Mouse (Mus musculus) left cerebral cortex, postnatal 4 days (tissue): ENCODE results near the gene Tmem199. TPM values are rescaled to one million over a fixed set of nuclear protein-coding genes. Genes with fewer than 3 reads are reported as not detected.

Experiments
- DNase-seq: peaks from one replicate; pipeline ENCODE4 v3.0.0-alpha.2; 2022
- intact Hi-C: fragments of 180-260 bp; cut with DNase I; formaldehyde crosslinking; loops from one replicate; pipeline ENCODE4 v1.15.1; 2025
- total RNA-seq, 2 experiments: library from RNA; stranded (reverse); gene quantifications; 2 replicates each; pipeline ENCODE4 v1.2.3; 2021

Tmem199 gene
- total RNA-seq, 2 experiments from 2014 or later: 35.6 to 35.7 TPM

DNA sequence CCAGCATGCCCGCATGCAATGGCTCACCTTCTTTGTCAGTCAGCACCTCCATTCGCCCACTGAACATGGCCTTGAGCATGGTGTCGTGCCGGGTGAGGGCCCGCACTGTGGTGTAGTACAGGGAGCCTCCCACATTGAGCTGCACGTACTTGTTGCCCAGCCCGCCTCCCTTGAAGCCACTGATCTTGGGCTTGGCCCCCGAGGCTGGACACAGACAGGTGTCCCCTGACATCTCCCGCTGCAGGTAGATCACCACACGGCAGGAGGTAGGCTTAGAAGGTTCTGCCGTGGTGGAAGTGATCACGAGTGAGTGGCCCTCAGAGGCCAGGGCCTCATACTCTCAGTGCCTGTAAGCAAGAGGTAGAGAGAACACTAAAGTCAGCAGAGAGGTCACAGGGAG, 18.0 kb upstream of the Tmem199 start:
- intact Hi-C loops: no loop called here
- DNase-seq: no peak

DNA sequence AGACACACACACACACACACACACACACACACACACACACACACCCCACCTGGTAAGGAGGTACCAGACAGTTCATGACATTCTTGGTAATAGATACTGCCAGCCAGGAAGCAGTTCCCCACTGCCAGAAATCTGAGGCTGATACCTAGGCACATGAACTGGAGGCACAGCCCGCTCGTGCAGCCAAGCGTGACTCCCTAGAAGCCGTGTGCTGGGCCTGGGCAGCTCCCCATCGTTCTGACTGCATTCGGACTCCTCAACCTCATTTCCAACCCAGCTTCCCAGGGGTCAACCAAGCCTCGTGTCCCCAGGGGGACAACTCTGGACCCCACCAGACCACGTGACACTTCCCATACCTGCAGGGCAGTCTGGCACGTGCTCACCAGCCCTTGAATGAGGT, 16.7 kb upstream of the Tmem199 start:
- no peak for DNase-seq
- intact Hi-C loops: no loop called here

GRCm38 (mm10) chr11:78524838-78525237, 12.9 kb upstream of the Tmem199 start:
- peak; percentile 84 for DNase-seq
- intact Hi-C loops: no loop called here

- intact Hi-C loops: no loop called here
- DNase-seq: no peak
Observed at GRCm38 (mm10) chr11:78523241-78523955, 11.4 kb upstream of the Tmem199 start.

- intact Hi-C loops: no loop called here
- no peak for DNase-seq
Observed at GRCm38 (mm10) chr11:78522481-78522997, 10.6 kb upstream of the Tmem199 start.

- intact Hi-C loops: no loop called here
- DNase-seq: no peak
Observed at GRCm38 (mm10) chr11:78521880-78522279, 9.9 kb upstream of the Tmem199 start.

DNA sequence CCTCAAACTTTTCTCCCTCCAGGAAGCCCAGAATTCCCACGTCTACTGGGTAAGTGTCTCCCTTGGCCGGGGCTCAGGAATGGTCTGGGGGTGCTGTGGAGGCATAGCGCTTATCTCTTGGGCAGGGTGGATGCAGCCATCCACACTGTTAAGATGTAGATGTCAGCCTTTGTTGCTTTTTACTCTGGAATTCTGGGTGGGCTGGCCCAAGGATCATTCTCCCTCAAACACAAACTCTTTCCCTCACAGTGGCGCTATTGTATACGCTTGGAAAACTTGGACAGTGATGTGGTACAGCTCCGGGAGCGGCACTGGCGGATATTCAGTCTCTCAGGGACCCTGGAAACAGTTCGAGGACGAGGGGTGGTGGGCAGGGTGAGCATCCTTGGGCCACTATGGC, 7.0 kb upstream of the Tmem199 start:
- intact Hi-C loops: no loop called here

DNA sequence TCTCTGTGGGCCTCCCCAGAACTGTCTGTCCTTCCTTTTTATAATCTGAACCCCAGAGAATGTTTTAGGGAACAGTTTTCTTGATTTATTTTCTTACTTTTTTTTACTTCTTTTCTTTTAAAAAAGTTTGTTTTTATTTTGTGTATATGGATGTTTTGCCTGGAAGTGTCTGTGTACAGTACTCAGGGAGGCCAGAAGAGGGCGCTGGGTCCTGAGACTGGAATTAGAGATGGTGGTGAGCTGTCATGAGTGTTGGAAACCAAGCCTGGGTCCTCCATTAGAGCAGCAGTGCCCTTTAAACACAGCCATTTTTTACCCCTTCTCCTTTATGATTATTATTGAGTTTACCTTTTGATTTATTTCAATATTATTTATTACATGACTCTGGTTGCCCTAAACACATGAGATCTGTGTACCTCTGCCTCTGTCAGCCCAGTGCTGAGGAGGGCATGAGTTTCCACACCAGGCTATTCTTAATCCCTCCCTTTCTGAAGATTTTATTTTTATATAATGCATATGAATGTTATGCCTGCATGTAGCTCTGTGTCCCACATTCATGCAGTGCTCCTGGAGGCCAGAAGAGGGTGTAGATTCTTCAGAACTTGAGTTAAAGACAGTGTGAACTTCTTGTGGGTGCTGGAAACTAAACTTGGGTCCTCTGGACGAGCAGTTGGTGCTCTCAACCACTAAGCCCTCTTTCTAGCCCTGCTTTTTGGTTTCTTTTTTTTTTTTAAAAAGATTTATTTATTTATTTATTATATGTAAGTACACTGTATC, 3.8 kb upstream of the Tmem199 start:
- intact Hi-C loops: no loop called here
- no peak for DNase-seq

More for the DNA sequence above, 7.0 kb upstream of the Tmem199 start:
- no peak for DNase-seq

GRCm38 (mm10) chr11:78513106-78513790, 1.3 kb upstream of the Tmem199 start:
- intact Hi-C loops: no loop called here
- DNase-seq: no peak

GRCm38 (mm10) chr11:78509148-78509547, 2.8 kb downstream of the Tmem199 start:
- intact Hi-C loops: no loop called here
- peak; percentile 54 for DNase-seq

DNA sequence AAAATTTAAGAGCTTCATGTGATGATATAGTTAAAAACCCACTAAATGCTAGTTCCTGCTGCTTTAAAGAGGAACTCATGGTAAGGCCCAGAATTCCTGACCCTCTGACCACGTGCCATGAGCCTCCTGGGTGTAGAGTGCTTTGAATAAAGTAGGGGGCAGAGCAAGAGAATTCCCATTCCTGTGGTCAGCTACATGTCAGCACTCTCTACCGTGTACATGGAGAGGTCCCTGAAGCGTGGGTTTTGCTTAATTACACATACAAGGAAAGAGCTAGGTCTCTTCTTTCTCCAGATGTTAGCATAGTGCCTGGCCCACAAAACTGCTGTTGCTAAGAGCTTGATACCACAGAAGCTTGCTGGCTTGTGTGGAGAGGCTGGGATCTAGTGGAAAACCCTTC, 6.5 kb downstream of the Tmem199 start:
- no peak for DNase-seq
- intact Hi-C loops: no loop called here

- peak; percentile 77 for DNase-seq
- intact Hi-C loops: no loop called here
Observed at GRCm38 (mm10) chr11:78502909-78503650, 8.9 kb downstream of the Tmem199 start, which contains the start of gene Sebox. Gene Sebox, plus strand, starts transcription at chr11:78503447.

DNA sequence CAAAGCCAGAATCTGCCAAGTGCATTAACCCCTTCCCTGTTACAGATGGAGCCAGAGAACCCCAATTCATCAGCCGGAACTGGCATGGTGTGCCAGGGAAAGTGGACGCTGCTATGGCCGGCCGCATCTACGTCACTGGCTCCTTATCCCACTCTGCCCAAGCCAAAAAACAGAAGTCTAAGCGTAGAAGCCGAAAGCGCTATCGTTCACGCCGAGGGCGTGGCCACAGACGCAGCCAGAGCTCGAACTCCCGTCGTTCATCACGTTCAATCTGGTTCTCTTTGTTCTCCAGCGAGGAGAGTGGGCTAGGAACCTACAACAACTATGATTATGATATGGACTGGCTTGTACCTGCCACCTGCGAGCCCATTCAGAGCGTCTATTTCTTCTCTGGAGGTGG, 10.4 kb downstream of the Tmem199 start:
- no peak for DNase-seq
- intact Hi-C loops: no loop called here

DNA sequence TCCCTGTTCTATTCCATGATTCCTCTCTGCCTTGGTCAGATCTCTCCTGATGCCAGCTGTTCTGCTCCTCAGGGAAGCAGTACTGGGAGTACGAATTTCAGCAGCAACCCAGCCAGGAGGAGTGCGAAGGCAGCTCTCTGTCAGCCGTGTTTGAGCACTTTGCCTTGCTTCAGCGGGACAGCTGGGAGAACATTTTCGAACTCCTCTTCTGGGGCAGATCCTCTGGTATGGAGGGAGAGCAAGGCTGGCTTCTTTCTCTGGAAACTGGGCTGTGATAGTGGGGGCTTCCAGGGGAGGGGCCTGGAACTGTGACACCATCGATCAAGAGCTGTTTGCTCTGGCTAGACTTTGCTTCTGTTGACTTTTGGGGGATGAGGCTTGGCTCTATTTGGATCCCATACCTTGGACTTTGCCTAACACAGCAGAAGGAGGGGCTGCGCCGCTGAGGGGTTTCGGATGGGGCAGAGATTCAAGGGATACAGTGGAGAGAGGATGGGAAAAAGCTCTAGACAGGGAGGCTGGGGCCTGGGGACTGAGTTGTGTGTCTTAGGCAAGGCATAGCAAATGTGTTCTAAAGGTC, 11.3 kb downstream of the Tmem199 start:
- DNase-seq: no peak
- intact Hi-C loops: no loop called here

GRCm38 (mm10) chr11:78499543-78499942, 12.4 kb downstream of the Tmem199 start:
- intact Hi-C loops: no loop called here
- DNase-seq: no peak

DNA sequence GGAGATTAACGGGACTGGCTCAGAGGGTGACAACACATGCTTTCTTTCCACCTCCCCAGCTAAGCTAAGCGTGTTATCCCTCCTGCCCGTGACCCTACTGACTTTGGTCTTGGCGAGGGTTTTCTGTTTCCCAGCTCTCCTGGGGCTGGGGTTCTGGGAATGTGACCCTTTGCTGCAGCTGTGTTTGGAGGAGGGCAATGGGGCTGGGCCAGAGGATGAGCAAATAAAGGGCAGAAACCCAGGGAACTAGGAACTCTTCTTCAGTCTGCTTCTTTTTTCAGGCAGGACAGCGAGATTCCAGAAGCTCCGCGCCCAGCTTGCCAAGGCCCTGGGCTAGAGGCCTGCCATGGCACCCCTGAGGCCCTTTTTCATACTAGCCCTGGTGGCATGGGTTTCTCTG, 13.0 kb downstream of the Tmem199 start, which contains the start of gene Vtn:
Vtn (plus strand) TSS at position 88 of the 400 bp plus-strand sequence.
- DNase-seq: no peak
- intact Hi-C loops: no loop called here

DNA sequence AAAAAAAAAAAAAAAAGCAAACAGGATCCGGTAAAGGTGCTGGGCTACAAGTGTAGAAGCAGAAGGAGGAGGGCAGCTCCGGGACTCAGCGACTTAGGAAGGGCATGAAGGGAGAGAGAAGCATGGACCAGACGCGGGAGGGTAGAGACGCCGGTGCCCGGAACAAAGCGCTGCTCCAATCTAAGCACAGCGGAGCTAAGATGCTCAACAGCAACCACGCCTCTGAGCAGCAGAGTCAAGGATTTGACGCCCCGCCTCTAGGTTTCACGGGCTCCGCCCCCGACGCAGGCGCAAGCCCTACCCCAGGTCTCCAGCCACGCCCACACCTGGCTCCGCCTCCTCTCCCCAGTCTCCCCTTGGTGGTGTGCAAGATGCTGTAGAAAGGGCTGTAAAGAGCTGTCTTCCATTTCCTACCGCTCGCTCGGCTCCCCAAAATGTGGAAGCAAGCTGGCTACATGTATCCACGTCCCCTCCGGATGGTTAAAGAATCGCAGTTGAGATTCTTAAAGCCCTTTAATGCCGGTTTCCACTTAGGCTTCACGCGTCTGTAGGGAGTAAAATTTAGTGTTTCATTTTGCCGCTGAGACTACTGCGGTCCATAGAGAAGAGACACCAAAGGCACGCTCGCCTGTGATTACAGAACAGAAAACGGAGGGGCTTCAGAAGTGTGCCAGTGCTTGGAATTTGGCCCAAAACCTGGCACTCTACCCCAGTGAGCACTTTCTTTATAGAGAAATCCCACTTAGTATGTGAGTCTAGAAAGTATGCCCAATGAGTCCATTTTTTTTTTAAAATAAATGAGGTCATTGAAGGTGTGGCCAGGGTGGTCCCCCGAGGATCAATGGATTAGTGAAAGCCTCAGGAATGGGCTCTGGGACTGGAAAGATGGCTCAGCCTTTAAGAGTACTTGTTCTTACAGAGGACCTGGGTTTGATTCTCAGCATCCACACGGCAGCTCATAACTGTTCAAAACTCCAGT, 14.1 kb downstream of the Tmem199 start, which contains the start of gene Sarm1:
Sarm1 (minus strand) TSS at position 211 of the 979 bp plus-strand sequence.
- intact Hi-C loops: no loop called here

DNA sequence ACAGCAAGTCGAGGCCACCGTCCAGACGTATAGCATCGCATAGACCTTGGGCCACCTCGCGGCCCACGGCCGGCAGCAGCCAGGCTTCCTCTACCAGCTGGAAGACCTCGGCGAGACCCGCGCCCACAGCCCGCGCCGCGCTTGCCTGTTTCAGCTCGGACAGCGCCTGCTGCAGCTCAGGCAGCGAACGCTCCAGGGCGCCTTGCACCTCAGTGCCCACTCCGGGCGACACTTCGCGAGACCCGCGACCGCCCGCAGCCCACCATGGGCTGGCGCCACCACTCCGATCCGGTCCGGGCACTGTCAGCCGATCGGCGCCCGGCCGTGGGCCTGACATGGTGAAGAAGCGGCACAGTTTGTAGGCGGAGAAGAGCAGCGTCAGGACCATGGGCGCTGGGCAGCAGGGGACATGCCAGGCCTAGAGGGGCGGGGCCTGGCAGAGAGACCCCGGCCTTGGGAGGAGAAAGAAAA, 14.9 kb downstream of the Tmem199 start:
- intact Hi-C loops: no loop called here
- peak; percentile 80 for DNase-seq

More for the DNA sequence above, 14.1 kb downstream of the Tmem199 start, which contains the start of gene Sarm1:
- peak; percentile 99 for DNase-seq

DNA sequence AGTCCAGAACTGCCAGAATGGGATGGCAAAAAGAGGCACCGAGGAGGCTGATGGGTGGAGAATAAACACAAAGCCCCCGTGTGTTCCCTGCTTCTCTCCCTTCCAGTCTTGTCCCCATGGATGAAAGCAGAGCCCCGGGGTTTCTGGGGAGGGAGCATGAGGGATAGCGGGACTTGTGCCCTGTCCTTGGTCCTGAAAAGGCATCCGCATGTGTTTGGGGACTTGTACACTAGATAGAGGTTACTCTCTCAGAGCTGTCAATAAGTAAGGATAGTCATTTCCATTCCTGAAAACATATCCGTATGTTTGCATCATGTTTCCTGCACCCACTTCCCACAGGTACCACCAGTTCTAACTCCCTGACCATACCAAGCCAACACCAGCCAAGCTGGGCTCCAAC, 16.1 kb downstream of the Tmem199 start:
- no peak for DNase-seq
- intact Hi-C loops: no loop called here
